ENCODE assay signal across 20 mouse cellular contexts in the genomic region with DNA sequence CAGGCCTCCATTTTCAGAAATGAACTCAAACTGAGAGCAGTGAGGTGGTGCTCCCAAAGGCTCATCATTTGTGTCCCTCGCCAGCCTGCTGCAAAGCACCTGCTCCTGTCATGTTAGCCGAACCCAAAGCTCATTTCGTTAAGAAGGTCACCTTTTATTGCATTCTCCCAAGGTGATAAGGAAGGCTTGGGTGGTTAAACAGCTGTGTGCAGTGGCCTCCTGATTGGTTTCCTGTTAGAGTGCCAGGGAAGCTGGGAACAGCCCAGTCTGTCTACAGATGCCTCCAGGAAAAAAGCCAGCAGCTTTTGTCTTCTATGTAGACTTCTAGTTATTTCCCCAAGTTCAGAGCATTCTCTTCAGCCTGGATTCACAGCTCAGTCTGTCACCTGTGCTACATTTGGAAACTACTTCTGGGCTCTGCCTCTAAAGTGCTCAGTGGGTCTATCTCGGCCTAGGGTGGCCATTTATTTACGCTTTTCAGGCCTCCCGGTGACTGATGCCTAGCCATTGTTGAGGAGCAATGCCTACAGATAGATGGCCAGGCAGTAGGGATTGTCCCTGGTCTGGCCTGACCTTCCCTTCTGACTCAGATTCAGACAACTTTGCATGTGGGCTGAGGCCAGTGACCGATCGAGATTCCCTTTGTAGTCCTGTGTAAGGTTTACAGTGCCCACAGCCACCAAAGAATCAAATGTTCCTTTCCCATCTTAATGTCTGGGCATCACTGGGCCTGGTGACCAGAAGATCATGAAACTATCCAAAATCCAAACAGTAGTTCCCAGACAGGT. TPM values are rescaled to one million over a fixed set of nuclear protein-coding genes. Genes with fewer than 3 reads are reported as not detected.
"Had no signal": no experiment of that assay in that cellular context is flagged by ENCODE, and none has a peak within 500 bp of the region (broad histone marks: within the 10 kb centered on the region; RNA-seq: fewer than 3 reads in every experiment).

No protein-coding gene starts in this region.

- H3K27me3 ChIP-seq: stomach, embryonic 15.5 days had no signal

- H3K9me3 ChIP-seq: liver, embryonic 13.5 days; stomach, embryonic 15.5 days had no signal

- H3K27ac ChIP-seq: kidney, postnatal 0 days; left cerebral cortex, adult 2 months; liver, embryonic 13.5 days; stomach, embryonic 15.5 days had no signal

- H3K4me3 ChIP-seq: left cerebral cortex, adult 2 months; liver, embryonic 13.5 days; stomach, embryonic 15.5 days had no signal

- H3K9ac ChIP-seq: liver, embryonic 13.5 days; stomach, embryonic 15.5 days had no signal

- H3K4me2 ChIP-seq: liver, embryonic 13.5 days; midbrain, embryonic 11.5 days; stomach, embryonic 15.5 days had no signal

- DNase-seq: kidney, adult 2 months; kidney, postnatal 36 days; layer of hippocampus, adult 9-11 months; liver, embryonic 13.5 days; lung, adult 2 months; lung, postnatal 14 days; lung, postnatal 4 days; midbrain, embryonic 14.5 days; right cerebral cortex, adult 18-20 months; right cerebral cortex, postnatal 14 days; right cerebral cortex, postnatal 4 days; spleen, adult 18-20 months; thymus, adult 2 months; thymus, postnatal 14 days; thymus, postnatal 4 days had no signal

RNA-seq across cellular contexts. Expression of a gene that starts 8.1 kb away (rescaled TPM):
- total RNA-seq: megakaryocyte-erythroid progenitor cell, adult 5-6 weeks had no signal
